Mouse (Mus musculus) frontal cortex, postnatal 10 days (tissue): ENCODE measurements at regions not wholly inside any gene's neighbourhood (a gene's known extent, or its start where the extent isn't known, plus 50 kb on each side); places are given as distances from the start of the nearest gene placed in this dataset.
"Not testable (repeated sequence)": the region's sequence is repeated elsewhere in the genome, so short reads cannot be mapped to it uniquely, and the experiment has no call there.

Experiments used
- DNase-seq, 2 experiments: peaks; one replicate each; pipeline ENCODE4 v3.0.0; 2022; ENCODE audit warnings: low spot score in 2 of 2, mixed read lengths in 1 of 2

DNA sequence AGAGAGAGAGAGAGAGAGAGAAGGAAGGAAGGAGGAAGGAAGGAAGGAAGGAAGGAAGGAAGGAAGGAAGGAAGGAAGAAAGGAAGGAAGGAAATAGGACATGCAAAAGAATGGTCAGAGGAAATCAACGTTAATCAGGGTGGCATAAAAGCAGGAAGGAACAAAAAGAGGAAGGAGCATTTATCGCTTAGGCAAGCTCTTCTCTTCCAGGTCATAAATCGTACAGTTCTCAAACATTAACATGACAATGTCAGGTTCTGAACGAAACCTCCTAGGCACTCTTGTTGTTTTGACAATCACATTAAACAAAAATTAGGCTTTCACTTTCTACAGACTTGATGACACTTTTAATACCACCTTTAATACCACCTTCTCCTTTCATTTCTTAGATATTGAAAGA lies 594.0 kb downstream of the Efna5 start:
- no peak for DNase-seq

DNA sequence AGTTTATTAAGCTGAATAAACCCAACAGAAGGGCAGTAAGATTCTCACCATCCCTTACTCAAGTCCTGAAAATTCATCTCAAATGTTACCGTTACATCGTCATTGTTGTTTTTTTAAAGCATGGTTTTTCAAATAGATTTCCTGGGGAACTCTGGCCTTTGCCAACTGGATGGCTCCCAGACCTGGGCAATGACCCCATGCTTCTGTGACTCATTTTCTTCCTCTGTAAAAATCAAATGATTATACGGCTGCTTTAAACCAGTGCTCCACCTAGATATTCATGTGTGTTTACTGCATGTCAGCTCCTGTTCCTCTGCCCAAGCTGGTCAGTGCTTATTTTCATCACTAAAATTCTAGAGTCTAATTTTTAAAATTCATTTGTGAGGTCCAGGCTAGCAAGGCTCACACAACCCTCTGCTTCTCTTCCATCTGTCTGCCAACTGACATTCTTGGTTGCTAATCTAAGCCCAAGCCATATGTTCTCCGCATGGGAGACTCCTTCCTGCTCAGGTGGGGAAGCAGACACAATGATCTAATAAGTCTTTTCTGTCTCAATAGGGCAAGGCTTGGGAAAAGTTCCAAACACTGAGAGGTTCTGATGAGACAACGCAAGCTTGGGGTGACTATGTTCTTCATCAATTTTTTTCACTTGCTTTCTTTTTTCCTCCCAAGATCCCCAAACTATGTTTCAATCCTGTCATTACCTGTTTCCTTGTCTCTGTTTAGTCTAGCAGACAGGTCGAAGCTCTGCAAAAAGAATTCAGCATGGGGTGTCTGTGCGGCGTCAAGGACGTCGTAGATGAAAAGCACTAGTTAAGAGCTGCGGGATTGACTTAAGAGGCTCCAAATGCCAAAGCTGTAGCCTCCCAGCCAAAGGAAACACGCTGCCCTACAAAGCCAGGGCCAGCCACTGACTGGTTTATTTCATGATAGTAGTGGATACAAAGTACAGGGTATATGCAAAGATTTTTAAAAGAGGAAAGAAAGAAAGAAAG lies 594.7 kb downstream of the Efna5 start:
- DNase-seq, result no peak

- no peak for DNase-seq
Measured at GRCm38 (mm10) chr17:62280201-62280600, 600.9 kb downstream of the Efna5 start.

DNA sequence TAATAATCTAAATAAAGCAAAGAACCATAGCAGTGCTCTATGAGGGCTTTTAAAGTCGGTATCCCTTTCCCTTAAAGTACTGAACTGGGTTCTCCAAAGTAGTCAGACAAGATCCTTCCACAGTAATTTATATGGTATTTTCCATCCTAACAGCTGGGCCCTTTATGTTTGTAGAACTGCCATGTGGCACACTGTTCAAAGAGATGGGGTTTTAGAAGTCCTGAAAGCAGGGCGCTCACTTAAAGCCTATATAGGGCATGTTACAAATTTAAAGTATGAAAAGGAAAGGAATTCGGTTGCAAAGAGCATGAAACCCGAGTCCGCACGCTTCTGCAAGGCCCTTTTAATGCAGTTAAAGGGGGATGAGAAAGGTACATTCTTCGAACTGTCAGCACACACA lies 609.7 kb downstream of the Efna5 start:
- DNase-seq, result no peak

DNA sequence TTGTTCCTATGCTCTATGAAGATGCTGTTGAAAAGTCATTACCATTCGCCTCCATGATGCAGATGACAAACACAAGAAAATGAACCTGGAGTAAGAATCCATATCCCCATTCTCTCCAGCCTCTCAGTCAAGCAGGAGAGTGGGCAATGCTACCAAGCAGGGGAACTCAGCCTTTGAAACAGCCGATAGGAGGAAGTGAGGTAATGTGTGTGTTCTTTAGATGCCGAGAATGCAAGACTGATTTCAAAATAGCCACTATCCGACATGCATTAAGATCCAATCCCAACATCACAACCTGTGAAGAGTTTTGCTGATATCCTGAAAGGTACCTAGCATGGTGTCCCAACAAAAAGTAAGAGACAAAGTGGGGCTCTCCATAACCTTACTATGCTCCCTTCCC lies 611.8 kb downstream of the Efna5 start:
- no peak for DNase-seq

GRCm38 (mm10) chr17:62253448-62253847 lies 627.7 kb downstream of the Efna5 start:
- no peak for DNase-seq

- DNase-seq, result no peak
Measured at GRCm38 (mm10) chr17:62248011-62248410, 633.1 kb downstream of the Efna5 start.

- DNase-seq, result no peak
Measured at GRCm38 (mm10) chr17:62246650-62247049, 634.5 kb downstream of the Efna5 start.

- no peak for DNase-seq
Measured at GRCm38 (mm10) chr17:62230939-62231338, 650.2 kb downstream of the Efna5 start.

DNA sequence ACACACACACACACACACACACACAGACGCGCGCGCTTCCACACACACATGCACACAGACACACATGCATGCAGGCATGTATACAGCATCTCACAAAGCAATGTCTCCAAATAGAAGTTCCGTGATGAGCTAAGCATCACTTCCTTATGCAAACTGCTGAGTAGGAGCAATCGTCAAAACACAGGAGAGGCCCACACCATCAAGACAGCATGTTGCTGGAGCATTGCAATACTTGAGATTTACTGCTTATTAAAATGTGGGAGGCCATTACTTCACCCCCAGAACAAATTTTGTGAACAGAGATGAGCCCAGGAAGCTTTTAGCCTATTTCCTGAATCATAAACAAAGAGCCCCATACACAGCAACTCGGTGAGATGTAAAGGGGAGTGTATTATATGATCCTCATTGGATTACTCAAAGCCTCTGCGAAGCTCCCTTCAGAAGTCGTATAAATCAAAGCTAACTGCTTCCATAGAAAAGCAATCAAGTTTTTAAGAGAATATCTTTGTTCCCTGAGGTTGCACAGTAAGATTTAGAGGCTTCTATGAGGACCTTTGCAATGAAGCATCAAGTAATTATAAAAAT lies 670.6 kb downstream of the Efna5 start:
- no peak for DNase-seq

DNA sequence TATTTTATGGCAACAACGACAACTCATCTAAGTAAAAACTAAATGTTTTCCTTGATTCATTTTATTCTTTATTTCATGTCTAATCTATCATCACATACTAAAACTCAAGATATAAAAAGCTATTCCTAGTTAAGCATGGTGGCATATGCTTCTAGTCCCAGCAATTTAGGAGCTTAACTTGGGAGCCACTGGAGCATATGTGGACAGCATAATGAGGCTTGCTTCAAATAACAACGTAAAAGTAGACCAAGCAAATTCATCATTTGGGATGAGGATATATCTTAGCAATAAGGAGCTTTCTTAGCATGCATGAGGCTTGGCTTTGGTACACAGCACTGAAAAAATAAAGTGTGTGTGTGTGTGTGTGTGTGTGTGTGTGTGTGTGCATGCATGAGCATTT lies 678.5 kb downstream of the Efna5 start:
- no peak for DNase-seq

GRCm38 (mm10) chr17:62200491-62200890 lies 680.6 kb downstream of the Efna5 start:
- no peak for DNase-seq

- no peak for DNase-seq
Measured at GRCm38 (mm10) chr17:62199559-62199958, 681.6 kb downstream of the Efna5 start.

- DNase-seq, result no peak
Measured at GRCm38 (mm10) chr17:62178612-62179210, 702.4 kb downstream of the Efna5 start.

DNA sequence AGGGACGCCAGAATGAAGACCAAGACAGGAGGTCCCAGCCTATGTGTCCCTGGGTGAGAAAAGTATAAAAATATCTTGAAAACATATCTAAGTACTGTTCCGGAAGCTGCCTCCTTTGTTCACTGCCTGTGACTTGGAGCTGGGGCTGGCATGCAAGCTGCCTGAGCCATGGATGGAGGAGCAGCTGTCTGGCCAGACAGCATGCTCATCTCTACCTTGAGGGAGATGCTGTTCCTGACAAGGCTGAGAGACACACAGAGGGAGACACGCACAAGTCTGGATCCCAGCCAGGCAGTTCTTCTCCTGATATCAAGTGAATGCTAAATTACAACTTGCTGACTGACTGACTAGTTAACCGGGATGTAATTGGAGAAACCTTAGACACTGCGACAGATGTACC lies 704.8 kb downstream of the Efna5 start:
- no peak for DNase-seq

DNA sequence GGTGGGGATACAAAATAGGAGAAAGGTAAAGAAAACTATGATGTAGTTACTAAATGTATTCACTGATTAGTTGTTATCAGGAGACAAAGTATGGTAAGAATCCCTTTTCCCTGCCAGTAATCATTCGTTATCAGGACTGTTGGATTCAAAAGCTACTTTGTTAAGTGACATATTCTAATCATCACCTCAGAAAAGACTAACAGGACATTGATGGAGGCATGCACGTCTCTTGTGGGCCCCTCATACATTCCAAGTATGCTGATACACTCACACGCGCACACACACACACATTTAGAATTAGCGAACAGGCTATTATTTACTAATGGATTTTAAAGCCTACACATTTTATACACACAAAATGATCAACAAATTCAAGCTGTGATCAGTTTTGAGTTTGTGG lies 708.8 kb downstream of the Efna5 start:
- no peak for DNase-seq

GRCm38 (mm10) chr17:62171532-62171931 lies 709.6 kb downstream of the Efna5 start:
- no peak for DNase-seq

GRCm38 (mm10) chr17:62161457-62161856 lies 719.7 kb downstream of the Efna5 start:
- DNase-seq, result no peak

DNA sequence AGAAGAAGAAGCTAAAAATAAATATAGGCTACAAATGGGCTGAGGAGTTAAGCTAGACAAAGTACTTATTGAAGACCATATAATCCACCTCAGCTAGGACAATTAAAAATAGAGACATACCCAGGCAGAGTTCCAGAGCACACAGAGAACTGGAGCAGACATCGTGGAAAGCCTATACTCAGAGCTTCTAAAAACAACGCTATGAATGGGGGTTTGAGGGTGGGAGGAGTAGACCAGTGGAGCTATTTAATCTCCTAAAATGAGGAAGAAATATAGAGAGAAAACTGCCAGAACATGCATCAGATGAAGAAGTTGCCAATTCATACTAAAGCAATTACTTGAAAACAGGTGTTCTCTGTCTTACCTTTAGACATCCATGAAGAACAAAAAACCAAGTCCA lies 720.8 kb downstream of the Efna5 start:
- DNase-seq, result no peak

- no peak for DNase-seq
Measured at GRCm38 (mm10) chr17:62135050-62135449, 746.1 kb downstream of the Efna5 start.

DNA sequence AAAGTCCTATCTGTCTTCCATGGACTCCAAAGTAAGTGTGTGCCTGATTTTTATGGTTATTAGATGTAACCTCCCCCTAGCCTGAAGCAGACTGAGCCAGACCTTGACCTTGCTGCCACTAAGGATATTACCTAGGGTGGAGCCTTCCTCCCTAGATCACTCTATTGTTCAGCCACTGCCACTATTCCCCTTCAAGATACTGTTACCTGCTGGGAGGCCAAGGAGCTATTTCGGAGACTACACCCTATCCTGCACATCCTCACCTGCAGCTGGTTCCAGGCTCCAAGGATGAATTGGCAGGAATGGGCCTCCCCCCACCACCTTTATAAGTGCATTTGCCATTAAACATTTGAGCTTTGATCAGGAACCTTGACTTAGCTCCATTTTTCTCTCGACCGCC lies 769.4 kb downstream of the Efna5 start:
- not testable (repeated sequence) for DNase-seq

DNA sequence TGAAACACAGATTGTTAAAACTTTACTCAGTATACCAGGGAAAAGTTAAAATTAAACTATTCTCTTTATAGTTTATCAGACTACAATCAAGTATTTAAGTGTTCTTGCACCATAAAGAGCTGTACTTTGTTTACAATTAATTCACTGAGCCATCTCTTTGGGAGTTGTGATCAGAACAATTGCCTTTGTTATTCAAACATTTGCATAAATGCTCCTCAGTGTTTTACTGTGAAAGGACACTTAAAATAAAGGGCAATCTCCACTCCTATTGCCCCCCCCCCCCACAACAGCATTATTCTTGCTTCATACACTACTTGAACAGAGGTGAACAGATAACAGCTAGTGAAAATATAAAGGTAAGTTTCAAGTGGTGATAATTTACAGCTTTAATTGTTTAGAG lies 772.1 kb downstream of the Efna5 start:
- no peak for DNase-seq

- DNase-seq, result no peak
Measured at GRCm38 (mm10) chr17:62083281-62083680, 797.8 kb downstream of the Efna5 start.
